Mouse (Mus musculus) hindbrain, postnatal 0 days (tissue): ENCODE results near the gene Cldn10. TPM values are rescaled to one million over a fixed set of nuclear protein-coding genes. Genes with fewer than 3 reads are reported as not detected.

Source experiments
- ATAC-seq: fragments of 200-750 bp; cut with Nextera tagmentation; 2 replicates; pipeline ENCODE4 v1.8.0; 2017; ENCODE audit warnings: mild to moderate bottlenecking, moderate TSS enrichment, moderate library complexity
- DNase-seq: peaks from one replicate; pipeline ENCODE4 v3.0.0-alpha.2; 2015; ENCODE audit warnings: low spot score
- H3K27ac ChIP-seq: fragments of 300-500 bp; sonication (generic); 2 replicates; pipeline ENCODE4 v1.5.1; 2014; ENCODE audit warnings: mild to moderate bottlenecking
- H3K27me3 ChIP-seq: fragments of 300-500 bp; sonication (generic); 2 replicates; pipeline ENCODE4 v1.6.1; 2014; ENCODE audit warnings: low read length, mixed read lengths; ENCODE audit not compliant: insufficient read depth
- H3K36me3 ChIP-seq: fragments of 300-500 bp; sonication (generic); 2 replicates; pipeline ENCODE4 v1.6.1; 2014; ENCODE audit warnings: low read length, mixed read lengths; ENCODE audit not compliant: insufficient read depth
- H3K4me1 ChIP-seq: fragments of 300-500 bp; sonication (generic); 2 replicates; pipeline ENCODE4 v1.6.1; 2014; ENCODE audit warnings: antibody characterized with exemption, low read length, mixed read lengths; ENCODE audit not compliant: insufficient read depth
- H3K4me2 ChIP-seq: fragments of 300-500 bp; sonication (generic); 2 replicates; pipeline ENCODE4 v1.6.1; 2014; ENCODE audit warnings: low read depth, mild to moderate bottlenecking, low read length, moderate library complexity, mixed read lengths
- H3K4me3 ChIP-seq: fragments of 300-500 bp; sonication (generic); 2 replicates; pipeline ENCODE4 v1.5.1; 2014; ENCODE audit warnings: low read length
- H3K9ac ChIP-seq: fragments of 300-500 bp; sonication (generic); replicated peaks from 2 replicates; pipeline ENCODE4 v1.6.1; 2014; ENCODE audit warnings: mild to moderate bottlenecking, low read length, moderate library complexity, mixed read lengths
- H3K9me3 ChIP-seq: fragments of 300-500 bp; sonication (generic); 2 replicates; pipeline ENCODE4 v1.6.1; 2016; ENCODE audit warnings: low read length, mixed read lengths
- CTCF ChIP-seq: IDR thresholded peaks from 2 replicates; pipeline ENCODE4 v1.5.1; 2016; ENCODE audit warnings: antibody characterized with exemption, control low read depth, low read depth
- WGBS: fragments of 180-500 bp; shearing (Covaris S2); extraction: QIAGEN DNeasy Blood & Tissue Kit; methylation state at CpG from one replicate; pipeline ENCODE4 v1.1.7; 2014; 5-methylcytosine and 5-hydroxymethylcytosine counted together
- polyA plus RNA-seq: library from polyadenylated mRNA; unstranded; fragments of >200 nt; fragmentation: Nextera tagmentation; extraction: Ambion mirVana; gene quantifications from 2 replicates; pipeline ENCODE4 v1.2.1, GENCODE M21; 2015
- total RNA-seq: library from RNA; depleted of rRNA; stranded (reverse); fragments of >200 nt; gene quantifications from 2 replicates; pipeline ENCODE4 v1.2.3, GENCODE M21; 2014

The Cldn10 gene
- total and polyA plus RNA-seq, 2 experiments from 2014 or later = 10.0 to 27.4 TPM

DNA sequence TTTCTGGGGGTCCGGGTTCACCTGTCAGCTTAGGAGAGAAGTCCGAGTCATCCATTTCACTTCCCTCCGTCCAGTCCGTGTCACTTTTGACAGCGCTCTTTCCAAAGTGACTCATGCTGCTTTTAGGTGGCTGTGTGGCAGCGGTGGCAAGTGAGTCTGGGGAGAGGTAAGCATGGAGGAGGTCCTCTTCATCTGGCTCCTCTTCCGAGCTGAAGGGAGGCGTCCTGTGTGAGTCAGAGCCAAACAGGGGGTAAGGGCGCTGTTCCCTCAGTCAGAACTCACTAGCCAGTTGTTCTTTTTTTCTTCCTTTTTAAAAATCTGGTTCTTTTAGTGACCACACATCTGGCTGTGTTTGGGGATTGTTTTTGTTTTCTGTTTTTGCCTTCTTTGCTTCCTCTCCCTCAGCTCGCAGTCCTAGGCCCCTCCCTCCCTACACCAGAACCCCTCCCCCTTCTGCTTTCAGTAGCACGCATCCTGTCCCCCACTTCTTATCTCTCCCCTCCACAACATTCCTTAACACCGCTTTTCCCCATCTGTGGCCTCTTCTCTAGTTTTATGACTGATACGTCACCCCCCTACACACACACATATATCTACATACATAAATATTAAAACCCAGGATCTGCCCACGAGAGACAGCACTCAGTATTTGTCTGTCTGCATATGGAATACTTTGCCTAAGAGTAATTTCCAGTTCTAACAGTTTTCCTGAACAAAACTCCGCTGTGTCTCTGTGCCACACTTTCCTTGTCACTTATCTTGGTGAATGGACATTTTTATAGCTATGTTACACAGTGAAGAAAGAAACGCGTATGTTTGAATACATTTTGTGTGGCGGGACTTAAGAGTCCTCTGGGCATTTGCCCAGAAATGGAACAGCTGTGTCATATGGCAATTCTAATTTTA lies 95.9 kb downstream of the Cldn10 start:
- WGBS = 86% methylated on average over 18 of the region's 18 CpGs
- Histone ChIP-seq H3K36me3 (peaks cover 64% of the 10 kb centered on the region), H3K4me3 (no peak overlapping the region), H3K27me3 (no peaks in the 10 kb centered on the region), H3K4me1 (no peaks in the 10 kb centered on the region), H3K27ac (no peak overlapping the region), H3K9me3 (no peaks in the 10 kb centered on the region), H3K4me2 (no peak overlapping the region), H3K9ac (no peak overlapping the region)
- ATAC-seq (no peak), DNase-seq (no peak)
- TF ChIP-seq CTCF = no peak

GRCm38 (mm10) chr14:118884250-118884556 lies 96.5 kb downstream of the Cldn10 start:
- Histone ChIP-seq H3K9me3 (no peaks in the 10 kb centered on the region), H3K9ac (no peak overlapping the region), H3K27ac (no peak overlapping the region), H3K27me3 (no peaks in the 10 kb centered on the region), H3K36me3 (peaks cover 64% of the 10 kb centered on the region), H3K4me3 (no peak overlapping the region), H3K4me2 (no peak overlapping the region), H3K4me1 (no peaks in the 10 kb centered on the region)
- ATAC-seq (no peak), DNase-seq (no peak)
- no peak for TF ChIP-seq CTCF
- whole genome bisulfite sequencing = 80% methylated on average over 7 of the region's 7 CpGs

DNA sequence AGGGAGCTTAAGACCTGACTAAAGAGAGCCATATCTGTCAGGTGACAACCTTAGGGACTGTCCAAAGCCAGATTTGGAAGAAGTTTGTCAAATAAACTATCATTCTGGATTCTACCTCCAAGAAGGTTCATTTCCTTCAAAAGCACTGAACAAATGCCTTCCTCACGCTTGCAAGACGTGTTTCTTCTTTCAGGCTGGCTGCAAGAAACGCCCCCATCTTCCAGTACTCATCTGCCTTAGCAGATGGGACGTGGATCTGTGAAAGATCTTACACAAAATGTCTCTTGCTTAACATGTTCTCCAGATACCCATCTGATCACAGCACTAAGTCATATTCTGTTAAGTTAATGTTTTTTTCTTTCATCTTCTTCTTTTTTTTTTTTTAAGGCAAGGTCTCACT lies 102.4 kb downstream of the Cldn10 start:
- no peak for TF ChIP-seq CTCF
- Histone ChIP-seq H3K27me3 (no peaks in the 10 kb centered on the region), H3K9me3 (no peaks in the 10 kb centered on the region), H3K4me1 (no peaks in the 10 kb centered on the region), H3K9ac (no peak overlapping the region), H3K4me2 (no peak overlapping the region), H3K4me3 (no peak overlapping the region), H3K36me3 (peaks cover 55% of the 10 kb centered on the region; the same call in 1 of the 2 replicates), H3K27ac (no peak overlapping the region)
- ATAC-seq = no peak
- 92% methylated on average over 4 of the region's 4 CpGs for WGBS
- no peak for DNase-seq

- Histone ChIP-seq H3K4me1 (no peaks in the 10 kb centered on the region), H3K4me3 (no peak overlapping the region), H3K36me3 (peaks cover 47% of the 10 kb centered on the region), H3K27me3 (no peaks in the 10 kb centered on the region), H3K9ac (no peak overlapping the region), H3K9me3 (no peaks in the 10 kb centered on the region), H3K27ac (no peak overlapping the region), H3K4me2 (no peak overlapping the region)
- no peak for DNase-seq
- TF ChIP-seq CTCF = no peak
- no peak for ATAC-seq
- 87% methylated on average over 7 of the region's 7 CpGs for WGBS
These were observed 107.5 kb downstream of the Cldn10 start for GRCm38 (mm10) chr14:118895228-118895627.

GRCm38 (mm10) chr14:118895655-118896054 lies 107.9 kb downstream of the Cldn10 start:
- Histone ChIP-seq H3K9ac (no peak overlapping the region), H3K27me3 (no peaks in the 10 kb centered on the region), H3K4me3 (no peak overlapping the region), H3K36me3 (peaks cover 47% of the 10 kb centered on the region), H3K27ac (no peak overlapping the region), H3K4me2 (no peak overlapping the region), H3K4me1 (no peaks in the 10 kb centered on the region), H3K9me3 (no peaks in the 10 kb centered on the region)
- TF ChIP-seq CTCF = no peak
- DNase-seq (no peak), ATAC-seq (no peak)
- 92% methylated on average over 10 of the region's 10 CpGs for WGBS

- Histone ChIP-seq H3K27ac (no peak overlapping the region), H3K4me3 (no peak overlapping the region), H3K4me2 (no peak overlapping the region), H3K27me3 (no peaks in the 10 kb centered on the region), H3K9ac (no peak overlapping the region), H3K36me3 (peaks cover 55% of the 10 kb centered on the region), H3K9me3 (no peaks in the 10 kb centered on the region), H3K4me1 (no peaks in the 10 kb centered on the region)
- 85% methylated on average over 11 of the region's 11 CpGs for WGBS
- DNase-seq (no peak), ATAC-seq (no peak)
- TF ChIP-seq CTCF = no peak
These were observed 112.2 kb downstream of the Cldn10 start for GRCm38 (mm10) chr14:118899940-118900339.

GRCm38 (mm10) chr14:118900911-118901310 lies 113.2 kb downstream of the Cldn10 start:
- DNase-seq = no peak
- no peak for ATAC-seq
- Histone ChIP-seq H3K9me3 (no peaks in the 10 kb centered on the region), H3K27me3 (no peaks in the 10 kb centered on the region), H3K4me2 (no peak overlapping the region), H3K9ac (no peak overlapping the region), H3K4me3 (no peak overlapping the region), H3K27ac (no peak overlapping the region), H3K36me3 (peaks cover 48% of the 10 kb centered on the region), H3K4me1 (no peaks in the 10 kb centered on the region)
- TF ChIP-seq CTCF = peak; percentile 14; the same call in 1 of the 2 replicates
- 98% methylated on average over 1 of the region's 1 CpGs for WGBS
